Mouse (Mus musculus): ENCODE measurements around the gene E130208F15Rik. TPM values are rescaled to one million over a fixed set of nuclear protein-coding genes. Genes with fewer than 3 reads are reported as not detected.

E130208F15Rik gene
- polyA plus RNA-seq (2016; fragmentation: Nextera tagmentation; extraction: Ambion mirVana): 2.1 and 4.2 TPM in 2 replicates

DNA sequence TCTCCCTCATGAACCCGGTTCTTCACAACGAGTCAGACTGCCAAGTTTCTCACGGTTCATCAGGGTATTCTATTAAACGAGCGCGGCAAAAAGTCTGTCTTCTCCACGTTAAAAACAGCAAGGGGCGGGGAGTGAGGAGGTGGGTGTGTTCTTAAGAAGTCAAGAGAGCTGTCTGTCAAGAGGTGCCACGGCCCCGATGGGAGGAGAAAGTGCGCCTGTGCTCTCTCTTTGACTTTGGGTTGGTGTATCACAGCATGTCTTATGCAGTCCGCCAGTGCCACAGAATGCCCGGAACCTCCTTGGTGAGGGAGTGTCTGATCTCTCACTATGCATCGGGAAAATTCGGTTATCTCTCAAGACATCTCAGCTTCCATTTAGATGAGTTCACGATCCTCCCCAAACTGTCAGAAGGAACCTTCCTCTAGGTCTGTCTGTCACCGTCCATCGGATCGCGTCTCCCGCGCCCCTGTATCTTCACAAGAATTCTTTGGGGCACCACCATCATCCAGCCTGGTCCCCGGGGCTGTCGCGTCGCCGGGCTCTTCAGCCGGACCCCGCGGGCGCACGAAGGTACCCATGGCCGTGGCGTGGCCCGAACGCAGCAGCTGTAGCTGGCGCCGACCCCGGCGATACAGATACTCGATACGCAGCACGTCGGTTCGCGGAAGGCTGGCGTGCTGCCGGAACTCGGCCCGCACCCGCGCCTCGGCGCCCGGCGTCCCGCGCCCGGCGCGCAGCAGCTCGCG, at the start of gene E130208F15Rik:
TSS of gene E130208F15Rik (plus strand) at position 202 of the 746 bp plus-strand sequence.
- Histone ChIP-seq H3K27ac (peak within 1 kb of the TSS; percentile 88), H3K4me1 (peaks cover 19% of the 10 kb centered on the region), H3K9me3 (replicated peaks) (no peaks in the 10 kb centered on the region), H3K27me3 (ENCODE audit: low read depth, poor library complexity, severe bottlenecking) (no peaks in the 10 kb centered on the region), H3K4me3 (peak within 1 kb of the TSS; percentile 73), H3K36me3 (peaks cover 35% of the 10 kb centered on the region)
- WGBS: under 1% methylated on average over 63 of the region's 63 CpGs
- peak; percentile 66 for DNase-seq (ENCODE audit: low spot score)

DNA sequence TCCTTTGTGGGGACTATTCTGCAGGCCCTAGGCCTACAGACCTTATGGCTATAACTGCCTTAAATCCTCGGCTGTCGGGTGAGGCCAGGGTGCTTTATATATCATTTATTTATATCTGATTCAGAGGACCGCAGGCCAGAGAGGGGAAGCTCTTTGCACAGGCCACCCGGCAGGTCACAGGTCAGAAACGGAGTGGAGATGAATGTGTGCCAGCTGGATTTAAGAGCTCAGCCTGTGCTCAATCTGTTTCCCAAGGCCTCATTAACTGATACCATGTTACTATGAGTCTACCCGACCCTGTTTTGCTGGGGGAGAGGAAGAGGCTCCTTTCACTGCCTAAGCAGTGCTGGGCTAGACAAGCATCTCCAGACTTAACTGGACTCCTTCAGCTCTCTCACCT, 47.2 kb upstream of the E130208F15Rik start:
- Histone ChIP-seq H3K27ac (no peak overlapping the region), H3K4me3 (no peak overlapping the region), H3K4me1 (peaks cover 10% of the 10 kb centered on the region), H3K9me3 (replicated peaks) (no peaks in the 10 kb centered on the region), H3K36me3 (peaks cover 28% of the 10 kb centered on the region), H3K27me3 (ENCODE audit: low read depth, poor library complexity, severe bottlenecking) (no peaks in the 10 kb centered on the region)
- no peak for DNase-seq (ENCODE audit: low spot score)
- WGBS: 68% methylated on average over 6 of the region's 6 CpGs

DNA sequence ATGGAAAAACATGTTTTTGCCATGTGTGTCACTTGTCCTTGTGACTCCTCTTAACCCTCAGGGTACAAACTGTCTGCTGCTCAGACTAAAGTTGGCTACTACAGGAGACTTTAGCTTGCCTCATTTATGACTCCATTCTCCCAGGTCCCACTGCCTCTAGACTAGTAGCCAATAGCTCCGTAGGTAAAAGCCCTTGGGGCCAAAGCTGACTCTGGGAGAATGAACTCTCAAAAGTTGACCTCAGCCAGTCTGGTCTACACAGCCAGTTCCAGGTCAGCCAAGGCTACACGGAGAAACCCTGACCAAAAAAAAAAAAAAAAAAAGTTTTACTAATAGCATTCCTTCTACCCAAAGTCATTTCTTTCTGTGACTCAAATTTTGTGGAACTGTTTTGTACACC, 42.6 kb upstream of the E130208F15Rik start:
- WGBS: 62% methylated on average over 2 of the region's 2 CpGs
- peak overlapping the region; percentile 86; the same call in 1 of the 2 replicates for H3K4me3 ChIP-seq
- H3K27ac ChIP-seq: no peak overlapping the region
- no peaks in the 10 kb centered on the region for H3K36me3 ChIP-seq
- H3K27me3 ChIP-seq (ENCODE audit: low read depth, poor library complexity, severe bottlenecking): no peaks in the 10 kb centered on the region
- H3K9me3 ChIP-seq (replicated peaks): no peaks in the 10 kb centered on the region
- no peak for DNase-seq (ENCODE audit: low spot score)
- H3K4me1 ChIP-seq: peaks cover 22% of the 10 kb centered on the region

DNA sequence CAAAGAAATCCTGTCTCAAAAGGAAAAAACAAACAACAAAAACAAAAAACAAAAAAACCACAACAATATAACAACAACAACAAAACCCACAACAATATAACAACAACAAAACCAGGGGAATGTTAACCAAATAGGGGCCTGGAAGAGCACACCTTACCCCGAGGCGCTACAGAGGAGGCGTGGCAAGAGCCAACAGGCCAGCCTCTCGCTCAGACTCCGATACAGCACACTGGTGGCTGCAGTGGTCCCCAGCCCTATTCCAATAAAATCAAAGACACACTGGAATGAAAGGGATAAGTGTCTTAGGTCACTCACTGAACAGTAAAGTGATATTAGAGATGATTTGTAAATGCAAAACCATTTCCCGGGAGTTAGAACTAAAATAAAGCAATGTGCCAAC, 42.0 kb upstream of the E130208F15Rik start:
- WGBS: under 1% methylated on average over 6 of the region's 6 CpGs
- no peaks in the 10 kb centered on the region for H3K27me3 ChIP-seq (ENCODE audit: low read depth, poor library complexity, severe bottlenecking)
- no peak for DNase-seq (ENCODE audit: low spot score)
- peaks cover 22% of the 10 kb centered on the region for H3K4me1 ChIP-seq
- no peaks in the 10 kb centered on the region for H3K36me3 ChIP-seq
- no peaks in the 10 kb centered on the region for H3K9me3 ChIP-seq (replicated peaks)
- H3K4me3 ChIP-seq: peak overlapping the region; percentile 86
- peak overlapping the region; percentile 88 for H3K27ac ChIP-seq

DNA sequence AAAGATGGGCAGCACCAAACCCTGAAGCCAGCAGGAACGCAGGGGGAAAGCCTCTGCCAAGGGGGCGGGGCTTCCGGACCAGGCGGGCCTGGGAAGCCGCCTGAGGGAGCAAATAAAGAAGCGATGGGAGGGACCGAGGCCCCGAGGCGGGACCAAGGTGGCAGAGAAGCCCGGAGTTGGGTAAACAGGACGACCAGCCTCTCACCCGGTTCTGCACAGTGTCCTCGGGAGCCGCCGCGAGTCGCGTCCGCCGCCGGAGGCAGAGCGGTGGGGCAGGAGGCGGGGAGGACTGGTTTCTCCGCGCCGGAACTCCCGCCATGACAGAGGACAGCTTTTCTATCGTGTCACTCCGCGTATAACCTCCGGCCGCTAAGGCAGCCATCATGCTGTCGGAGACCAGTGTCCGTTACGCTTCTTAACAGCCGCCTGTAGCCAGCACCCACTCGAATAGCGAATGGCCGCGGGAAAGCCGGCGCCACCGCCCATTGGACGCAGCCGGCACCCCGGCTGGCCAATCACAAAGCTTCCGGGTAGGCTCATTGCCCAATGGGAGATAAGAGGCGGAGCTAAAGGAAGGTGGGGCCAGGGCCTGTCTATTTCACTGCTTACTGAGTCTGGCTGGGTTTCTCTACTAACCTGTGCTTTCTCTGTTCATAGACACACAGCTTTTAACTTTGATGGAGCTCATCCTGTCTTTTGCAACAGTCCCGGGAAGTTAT, 41.4 kb upstream of the E130208F15Rik start, which contains the start of the genes Thap8 and Wdr62:
TSS of gene Thap8 (plus strand) at position 144 of the 719 bp plus-strand sequence.
TSS of gene Wdr62 (minus strand) at position 469 of the 719 bp plus-strand sequence.
- Histone ChIP-seq H3K27me3 (ENCODE audit: low read depth, poor library complexity, severe bottlenecking) (no peaks in the 10 kb centered on the region), H3K27ac (peak within 1 kb of the TSS; percentile 88), H3K36me3 (no peaks in the 10 kb centered on the region), H3K9me3 (replicated peaks) (no peaks in the 10 kb centered on the region), H3K4me1 (peaks cover 19% of the 10 kb centered on the region), H3K4me3 (peak within 1 kb of the TSS; percentile 86)
- under 1% methylated on average over 49 of the region's 49 CpGs for WGBS
- DNase-seq (ENCODE audit: low spot score): peak; percentile 92

DNA sequence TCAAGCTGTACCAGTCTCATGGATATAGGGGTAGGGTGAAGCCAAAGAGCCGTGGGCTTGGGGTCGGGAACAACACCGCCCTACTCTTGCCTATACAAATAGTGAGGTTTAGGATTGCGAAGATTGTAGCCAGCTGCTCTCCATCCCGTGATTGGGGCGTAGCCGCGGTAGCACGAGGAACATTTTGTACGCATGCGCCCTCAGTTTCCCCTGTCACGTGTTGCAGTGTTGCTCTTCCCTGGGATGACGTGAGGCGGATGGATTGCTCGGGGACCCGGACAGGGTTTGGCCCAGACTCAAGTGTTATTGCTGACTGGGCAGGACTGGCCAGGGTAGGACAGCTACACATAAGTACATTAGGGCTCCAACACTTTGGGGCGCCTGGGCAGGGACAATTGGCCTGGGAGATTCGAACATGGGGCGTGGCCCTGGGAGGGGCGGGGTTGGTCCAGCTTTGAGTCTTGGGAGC, 40.8 kb upstream of the E130208F15Rik start:
- Histone ChIP-seq H3K9me3 (replicated peaks) (no peaks in the 10 kb centered on the region), H3K27me3 (ENCODE audit: low read depth, poor library complexity, severe bottlenecking) (0 out of 2 replicates have a peak, but pooled peaks cover 1% of the 10 kb centered on the region), H3K27ac (peak overlapping the region; percentile 88), H3K4me1 (peaks cover 18% of the 10 kb centered on the region), H3K36me3 (no peaks in the 10 kb centered on the region), H3K4me3 (peak overlapping the region; percentile 86)
- DNase-seq (ENCODE audit: low spot score): peak; percentile 80
- under 1% methylated on average over 20 of the region's 20 CpGs for WGBS

DNA sequence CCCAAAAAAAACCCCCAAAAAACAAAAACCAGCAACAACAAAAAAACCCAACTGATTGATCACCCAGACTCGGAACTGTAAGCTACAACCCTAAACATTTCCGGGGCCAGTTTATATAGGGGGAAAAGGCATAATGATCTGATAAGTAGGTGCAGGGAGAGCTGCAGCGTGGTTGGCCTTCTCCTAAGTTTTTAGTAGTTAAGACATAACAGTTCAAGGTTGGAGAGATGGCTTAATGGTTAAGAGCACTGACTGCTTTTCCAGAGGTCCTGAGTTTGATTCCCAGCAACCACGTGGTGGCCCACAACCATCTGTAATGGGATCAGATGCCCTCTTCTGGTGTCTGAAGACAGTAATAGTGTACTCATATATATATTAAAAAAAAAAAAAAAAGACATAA, 40.0 kb upstream of the E130208F15Rik start:
- no peak overlapping the region for H3K27ac ChIP-seq
- no peak for DNase-seq (ENCODE audit: low spot score)
- no peaks in the 10 kb centered on the region for H3K36me3 ChIP-seq
- H3K4me1 ChIP-seq: peaks cover 18% of the 10 kb centered on the region
- no peak overlapping the region for H3K4me3 ChIP-seq
- 78% methylated on average over 4 of the region's 4 CpGs for WGBS
- H3K27me3 ChIP-seq (ENCODE audit: low read depth, poor library complexity, severe bottlenecking): 0 out of 2 replicates have a peak, but pooled peaks cover 5% of the 10 kb centered on the region
- no peaks in the 10 kb centered on the region for H3K9me3 ChIP-seq (replicated peaks)

DNA sequence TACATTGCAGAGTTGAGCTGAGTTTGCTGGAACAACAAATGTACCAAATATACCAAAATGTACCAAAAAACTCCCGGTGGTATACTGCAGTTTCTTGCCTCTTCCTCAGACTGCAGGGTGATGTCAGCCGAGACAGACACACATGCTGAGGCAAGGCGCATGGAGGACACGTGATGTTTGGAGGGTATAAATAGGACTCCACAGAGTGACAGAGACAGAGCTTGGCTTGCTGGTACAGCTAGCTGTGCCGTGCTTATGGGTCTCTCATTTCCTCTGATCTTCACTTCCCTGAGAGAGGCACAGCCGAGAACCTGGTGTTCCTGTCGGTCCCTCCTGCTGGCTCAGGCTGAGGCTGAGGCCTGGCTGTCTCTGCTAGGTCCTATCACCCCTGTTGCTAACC, 38.8 kb upstream of the E130208F15Rik start:
- no peak overlapping the region for H3K27ac ChIP-seq
- DNase-seq (ENCODE audit: low spot score): no peak
- no peaks in the 10 kb centered on the region for H3K9me3 ChIP-seq (replicated peaks)
- no peak overlapping the region for H3K4me3 ChIP-seq
- H3K27me3 ChIP-seq (ENCODE audit: low read depth, poor library complexity, severe bottlenecking): 0 out of 2 replicates have a peak, but pooled peaks cover 5% of the 10 kb centered on the region
- no peaks in the 10 kb centered on the region for H3K36me3 ChIP-seq
- 84% methylated on average over 7 of the region's 7 CpGs for WGBS
- peaks cover 18% of the 10 kb centered on the region for H3K4me1 ChIP-seq

DNA sequence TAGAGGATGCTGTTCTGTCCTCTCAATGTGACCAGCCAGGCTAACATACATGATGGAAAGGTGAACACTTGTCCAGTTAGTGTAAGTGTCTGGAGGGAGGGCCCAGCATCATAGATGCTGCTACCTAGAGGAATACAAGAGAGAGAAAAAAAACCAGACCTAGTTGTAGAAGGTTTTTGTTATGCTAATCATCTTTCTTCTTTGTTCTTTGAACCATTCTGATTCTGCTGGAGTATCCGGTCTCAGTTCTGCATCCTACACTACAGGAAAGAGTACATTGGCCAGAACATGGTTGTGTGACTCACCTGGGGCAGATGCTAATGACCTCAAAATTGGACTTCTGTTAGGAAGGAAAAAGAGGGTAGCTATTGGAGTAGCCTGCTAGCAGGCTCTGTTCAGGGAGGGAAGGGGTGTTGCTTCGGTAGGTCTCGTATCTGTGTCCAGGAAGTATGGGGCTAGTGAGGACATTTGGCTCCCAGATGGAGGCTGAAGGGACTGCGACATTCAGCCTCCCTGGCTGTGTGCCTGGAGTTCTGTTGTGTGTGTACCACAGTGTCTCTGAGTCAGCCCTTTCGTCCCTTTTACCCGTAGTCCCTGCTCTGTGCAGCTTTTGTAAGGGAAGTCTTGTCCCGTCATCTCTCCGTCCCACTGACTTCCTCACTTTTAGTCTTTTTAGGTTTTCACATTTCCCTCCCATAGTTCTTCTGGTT, 34.7 kb upstream of the E130208F15Rik start:
- Histone ChIP-seq H3K27me3 (ENCODE audit: low read depth, poor library complexity, severe bottlenecking) (peaks cover 12% of the 10 kb centered on the region; the same call in 1 of the 2 replicates), H3K4me1 (peaks cover 16% of the 10 kb centered on the region), H3K4me3 (no peak overlapping the region), H3K27ac (no peak overlapping the region), H3K36me3 (no peaks in the 10 kb centered on the region), H3K9me3 (replicated peaks) (no peaks in the 10 kb centered on the region)
- WGBS: 71% methylated on average over 8 of the region's 8 CpGs
- DNase-seq (ENCODE audit: low spot score): no peak

DNA sequence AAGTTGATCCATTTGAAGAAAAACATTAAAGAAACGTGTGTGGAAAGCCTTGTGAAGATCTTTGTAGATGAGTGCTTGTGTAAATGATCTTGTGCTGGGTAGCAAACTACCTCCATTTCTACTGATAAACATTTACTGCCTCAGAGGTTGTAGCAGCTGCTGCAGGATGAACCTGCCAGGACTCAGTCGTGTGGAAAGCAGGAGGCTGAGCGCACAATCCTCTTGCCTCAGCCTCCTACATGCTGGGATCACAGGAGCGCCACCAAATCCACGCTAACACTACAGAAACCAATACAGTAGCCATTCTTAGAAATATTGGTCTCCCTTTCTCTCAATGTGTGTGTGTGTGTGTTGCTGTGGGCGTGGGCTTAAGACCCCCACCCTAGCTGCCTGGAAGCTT, 33.5 kb upstream of the E130208F15Rik start:
- Histone ChIP-seq H3K27ac (no peak overlapping the region), H3K36me3 (peaks cover 5% of the 10 kb centered on the region), H3K4me1 (peaks cover 21% of the 10 kb centered on the region), H3K4me3 (no peak overlapping the region), H3K9me3 (replicated peaks) (no peaks in the 10 kb centered on the region), H3K27me3 (ENCODE audit: low read depth, poor library complexity, severe bottlenecking) (peaks cover 12% of the 10 kb centered on the region; the same call in 1 of the 2 replicates)
- DNase-seq (ENCODE audit: low spot score): no peak
- WGBS: 71% methylated on average over 6 of the region's 6 CpGs

DNA sequence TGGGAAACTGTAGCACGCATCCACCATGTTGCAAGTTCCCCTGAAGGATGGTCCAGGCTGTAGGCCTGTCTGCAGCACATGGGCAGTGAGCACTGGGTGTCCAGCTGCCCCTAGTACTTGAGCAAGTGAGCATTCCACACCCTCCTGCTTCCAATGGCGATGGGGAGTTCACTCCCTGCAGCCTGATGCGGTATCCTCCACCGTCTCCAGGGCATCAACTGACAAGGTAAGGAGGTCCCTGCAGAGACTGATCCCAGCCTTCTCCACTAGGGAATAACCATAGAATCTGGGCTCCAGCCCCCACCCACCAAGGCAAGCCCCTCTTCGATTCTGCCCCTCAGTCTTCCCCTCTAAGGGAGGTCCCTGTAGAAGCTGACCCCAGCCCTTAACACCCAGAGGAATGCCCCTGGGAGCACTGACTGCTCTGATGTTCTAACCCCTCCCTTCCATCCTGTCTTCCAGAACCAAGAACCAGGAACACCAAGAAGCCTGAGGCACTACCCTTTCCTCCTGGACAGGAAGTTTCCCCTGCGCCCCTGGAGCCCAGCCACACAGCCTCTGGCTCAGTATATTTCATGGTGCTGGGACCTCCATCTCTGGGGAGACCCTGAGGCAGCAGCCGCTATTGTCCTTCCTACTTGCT, 32.3 kb upstream of the E130208F15Rik start:
- 71% methylated on average over 7 of the region's 7 CpGs for WGBS
- Histone ChIP-seq H3K4me1 (peaks cover 21% of the 10 kb centered on the region), H3K27ac (peak overlapping the region; percentile 61), H3K27me3 (ENCODE audit: low read depth, poor library complexity, severe bottlenecking) (peaks cover 12% of the 10 kb centered on the region; the same call in 1 of the 2 replicates), H3K36me3 (peaks cover 15% of the 10 kb centered on the region), H3K4me3 (0 out of 2 replicates have a peak overlapping the region, but pooled peaks have one; percentile 6), H3K9me3 (replicated peaks) (no peaks in the 10 kb centered on the region)
- no peak for DNase-seq (ENCODE audit: low spot score)
